Mouse (Mus musculus) thymus, postnatal 10 days (tissue): ENCODE results near the gene Card10.
A peak's percentile ranks its signal among the peaks of the same experiment; 100 is the strongest.

Experiments used
- DNase-seq, 2 experiments: peaks; one replicate each; pipeline ENCODE4 v3.0.0; 2021; ENCODE audit warnings: low spot score in 2 of 2

The Card10 gene

DNA sequence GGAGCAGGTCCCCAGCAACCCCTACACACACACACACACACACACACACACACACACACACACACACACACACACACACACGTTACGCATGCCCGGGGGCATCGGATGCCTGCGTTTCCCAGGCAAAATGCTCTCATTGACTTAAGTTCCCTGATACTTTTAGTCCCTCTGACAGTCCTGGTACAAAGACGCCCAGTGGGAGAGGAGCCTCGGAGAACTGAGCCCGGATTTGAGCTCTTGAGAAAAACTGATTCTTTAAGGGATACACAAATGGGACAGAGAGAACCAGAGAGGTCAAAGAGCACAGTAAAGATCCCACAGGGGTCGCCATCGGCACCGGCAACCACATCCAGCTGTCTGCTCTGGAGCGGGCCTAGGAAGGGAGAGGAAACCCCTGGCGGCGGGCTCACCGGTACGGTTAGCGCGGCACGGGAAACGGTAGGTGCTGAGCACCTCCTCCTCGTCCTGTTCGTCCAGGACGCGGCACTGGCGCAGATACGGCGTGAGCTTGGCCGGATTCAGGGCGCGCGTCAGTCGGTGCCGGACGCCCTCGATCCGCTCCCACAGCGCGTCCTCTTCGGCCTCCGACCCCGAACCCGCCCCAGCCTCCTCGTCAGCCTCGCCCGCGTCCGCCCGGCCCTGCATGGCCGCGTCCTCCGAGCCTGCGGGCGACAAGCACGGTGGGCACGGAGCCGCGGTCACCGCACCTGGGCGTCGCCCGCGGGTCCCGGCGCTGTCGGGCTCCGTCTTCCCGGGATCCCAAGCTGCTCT lies 686 bp downstream of the Card10 start:
- DNase-seq = peak; percentile 13 to 45

DNA sequence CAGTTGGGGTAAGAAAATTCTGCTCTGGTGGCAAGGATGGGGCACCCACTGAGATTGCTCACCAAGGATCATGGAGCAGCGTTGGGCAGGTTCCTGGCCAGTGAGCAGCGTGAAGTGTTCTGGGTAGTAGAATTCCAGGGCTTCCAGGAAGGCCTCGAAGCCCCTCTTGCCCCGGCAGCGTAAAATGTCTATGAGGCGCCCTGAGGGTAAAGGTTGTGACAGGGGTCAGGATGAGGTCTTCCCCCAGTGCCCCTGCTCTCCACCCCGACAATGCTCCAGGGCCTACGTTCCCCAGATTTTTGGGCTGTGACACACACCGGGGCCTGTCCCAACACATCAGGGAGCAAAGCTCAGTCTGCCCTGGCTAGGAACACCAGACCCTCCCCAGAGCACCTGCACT lies 1.3 kb downstream of the Card10 start:
- DNase-seq = no peak

DNA sequence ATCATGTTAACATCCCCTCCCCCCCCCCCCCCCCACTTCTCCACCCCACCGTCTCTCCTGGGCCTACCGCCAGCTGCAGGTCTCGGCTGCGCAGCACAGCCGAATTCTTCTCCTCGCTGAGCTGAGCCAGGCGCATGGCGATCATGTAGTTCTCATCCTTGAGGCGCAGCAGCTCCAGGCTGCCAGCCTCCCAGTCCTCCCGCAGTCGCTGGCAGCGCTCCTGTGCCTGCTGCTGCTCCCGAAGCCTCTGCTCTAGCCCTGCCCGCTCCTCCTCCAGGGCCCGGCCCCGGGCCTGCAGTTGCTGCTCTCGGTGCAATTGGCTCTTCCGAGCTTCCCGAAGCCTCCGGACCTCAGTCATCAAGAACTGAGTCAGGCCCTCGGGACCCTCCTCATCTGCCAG lies 3.8 kb downstream of the Card10 start:
- no peak for DNase-seq

DNA sequence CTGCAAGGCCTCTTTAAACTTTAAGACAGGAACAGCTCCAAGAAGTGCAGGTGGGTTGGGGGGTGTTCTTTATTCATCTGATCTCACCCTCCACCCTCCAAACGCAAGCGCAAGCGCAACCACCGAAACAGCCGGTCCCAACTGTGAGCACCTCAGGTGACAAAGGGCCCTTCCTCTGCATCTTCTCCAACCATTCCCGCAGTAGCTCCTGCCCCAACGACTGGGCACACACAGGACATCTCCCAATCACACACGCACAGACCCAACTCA lies 5.8 kb downstream of the Card10 start:
- peak; percentile 29 to 31 for DNase-seq

DNA sequence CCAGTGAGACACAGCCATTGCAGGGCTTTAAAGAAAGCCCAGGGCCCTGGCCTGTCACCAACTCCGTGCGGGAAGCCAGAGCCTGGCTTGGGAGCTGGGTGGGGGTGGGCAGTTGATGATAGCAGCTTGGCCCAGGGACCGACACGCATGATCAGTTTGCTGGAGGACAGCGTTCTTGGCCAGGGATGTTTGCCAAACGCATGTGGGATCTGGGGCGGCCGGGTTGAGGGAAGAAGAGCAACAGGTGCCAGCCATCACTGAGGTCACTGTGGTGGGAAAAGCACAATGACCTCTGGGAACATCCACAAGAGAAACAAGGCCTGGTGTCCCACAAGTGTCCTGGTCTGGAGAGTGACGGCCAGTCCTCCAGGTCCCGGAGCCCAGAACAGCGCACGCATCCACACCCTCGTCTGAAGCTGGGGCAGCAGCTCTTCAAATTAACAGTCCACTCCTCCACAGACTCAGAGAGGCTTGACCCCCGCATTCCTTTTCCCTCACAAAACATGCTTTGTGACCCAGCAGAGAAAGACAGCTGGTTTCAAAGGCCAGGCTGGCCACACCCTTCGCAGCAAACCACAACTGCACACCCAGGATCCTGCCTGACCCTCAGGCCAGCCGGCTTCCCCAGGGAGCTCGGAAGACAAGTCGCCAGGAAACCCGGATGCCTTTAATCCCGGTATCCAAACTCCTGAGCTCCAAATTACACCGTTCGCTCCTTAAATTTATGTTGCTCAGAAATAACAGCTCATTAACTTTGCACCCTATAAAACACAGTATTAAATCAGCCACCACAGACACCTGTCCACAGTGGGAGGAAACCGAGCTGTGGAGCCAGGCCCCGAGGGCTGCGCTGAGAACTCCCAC lies 6.4 kb downstream of the Card10 start:
- DNase-seq = no peak

DNA sequence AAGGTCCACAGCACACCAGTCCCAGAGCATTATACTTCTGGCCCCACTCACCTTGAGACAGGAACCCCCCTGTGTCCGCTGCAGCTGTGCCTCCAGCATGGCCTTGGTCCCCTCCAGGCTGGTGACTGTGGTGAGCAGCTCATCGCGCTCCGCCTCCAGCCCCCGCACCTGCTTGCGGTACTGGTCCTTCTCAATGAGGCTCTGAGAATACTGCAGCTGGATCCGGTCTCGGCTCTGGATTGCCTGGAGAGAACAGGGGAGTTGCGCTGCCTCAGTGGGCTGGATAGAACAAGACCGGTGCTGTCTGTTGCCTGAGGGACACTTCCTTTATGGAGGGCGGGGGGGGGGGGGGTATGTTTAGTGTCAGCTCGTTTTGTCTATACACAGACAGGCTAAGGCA lies 11.9 kb downstream of the Card10 start:
- no peak for DNase-seq

DNA sequence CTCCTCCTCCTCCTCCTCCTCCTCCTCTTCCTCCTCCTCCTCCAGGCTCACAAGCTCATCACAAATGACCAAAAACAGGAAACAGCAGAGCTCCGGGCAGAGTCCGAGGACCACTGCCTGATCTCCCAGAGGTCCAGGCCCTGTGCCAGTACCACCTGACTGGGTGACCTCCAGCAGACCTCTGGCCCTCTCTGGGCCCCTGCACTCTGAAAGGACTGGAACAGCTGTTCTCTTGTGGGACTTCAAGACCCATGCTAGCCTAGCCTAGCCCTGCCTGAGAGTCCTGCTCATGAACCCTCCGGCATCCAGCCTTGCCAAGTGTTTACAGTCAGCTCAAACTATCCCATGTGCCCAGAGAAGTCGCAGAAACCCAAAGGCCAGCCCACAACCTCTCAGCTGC lies 12.4 kb downstream of the Card10 start:
- DNase-seq = no peak

DNA sequence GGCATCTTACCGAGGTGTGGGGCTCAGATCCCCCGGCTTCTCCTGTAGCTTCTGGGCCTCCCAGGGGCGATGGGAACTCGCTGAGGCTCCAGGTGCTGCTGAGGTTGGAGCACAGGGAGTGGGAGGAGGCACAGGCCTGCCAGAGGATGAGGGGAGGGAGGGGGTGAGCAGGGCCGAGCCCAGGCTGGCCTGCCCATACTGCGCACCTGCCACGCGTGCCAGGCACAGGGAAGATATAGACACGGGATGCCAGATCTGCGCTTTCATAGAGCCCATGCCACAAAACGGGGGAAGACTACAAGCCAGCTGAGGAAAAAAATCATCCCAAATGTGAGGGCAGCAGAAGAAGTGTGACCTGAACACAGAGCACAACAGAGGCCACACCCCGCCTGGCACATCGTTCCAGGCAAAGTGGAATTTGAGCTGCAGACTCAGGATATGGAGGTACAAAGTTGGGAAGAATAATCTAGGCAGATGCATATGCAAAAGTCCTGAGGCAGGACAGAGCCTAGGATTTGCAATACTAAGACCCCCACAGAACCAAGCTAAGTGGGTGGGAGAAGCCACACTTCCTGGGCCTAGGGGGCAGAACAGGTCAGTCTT lies 13.0 kb downstream of the Card10 start:
- DNase-seq = no peak

DNA sequence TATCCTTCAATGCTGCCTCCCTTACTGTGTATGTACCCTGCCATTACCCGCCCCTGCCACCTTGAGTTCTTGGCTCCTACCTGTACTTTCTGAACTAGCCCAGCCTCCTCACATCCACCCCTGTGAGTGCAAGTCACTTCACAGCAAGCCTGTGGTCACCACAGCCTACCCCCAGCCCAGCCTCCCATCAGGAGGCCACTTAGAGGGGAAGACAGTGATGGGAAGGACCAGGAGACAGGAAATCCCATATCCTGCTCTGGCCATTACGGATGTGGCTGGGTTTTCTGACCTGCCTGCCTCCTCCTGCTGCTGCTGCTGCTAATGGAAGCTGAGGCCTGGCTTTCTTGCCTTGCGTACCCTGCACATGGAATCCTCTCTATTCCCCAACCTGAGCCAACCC lies 14.8 kb downstream of the Card10 start:
- DNase-seq = no peak

DNA sequence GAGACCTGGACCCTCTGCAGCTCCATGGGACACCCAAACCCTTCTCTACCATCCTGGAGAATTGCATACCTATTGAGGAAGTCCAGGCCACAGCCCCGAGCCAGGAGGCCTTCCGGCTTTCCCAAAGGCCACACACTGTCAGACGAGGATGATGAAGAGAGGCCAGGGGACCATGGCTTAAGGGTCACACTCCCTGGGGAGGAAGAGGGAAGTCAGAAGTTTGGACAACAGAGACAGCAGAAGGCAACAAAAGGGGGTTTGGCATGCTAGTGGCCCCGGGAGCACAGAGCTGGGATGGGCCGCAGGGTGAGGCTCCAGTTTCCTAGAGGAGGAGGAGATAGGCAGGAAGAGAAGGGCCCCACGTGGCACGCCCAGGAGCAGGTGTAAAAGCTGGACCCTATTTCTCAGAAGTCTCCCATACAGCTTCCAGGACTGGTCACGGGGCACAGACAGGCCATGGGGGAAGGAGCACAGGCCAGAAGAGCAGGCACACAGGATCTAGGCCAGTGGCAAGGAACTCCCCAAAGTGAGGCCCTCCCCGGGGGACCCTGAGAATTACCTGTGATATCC lies 15.5 kb downstream of the Card10 start:
- no peak for DNase-seq

DNA sequence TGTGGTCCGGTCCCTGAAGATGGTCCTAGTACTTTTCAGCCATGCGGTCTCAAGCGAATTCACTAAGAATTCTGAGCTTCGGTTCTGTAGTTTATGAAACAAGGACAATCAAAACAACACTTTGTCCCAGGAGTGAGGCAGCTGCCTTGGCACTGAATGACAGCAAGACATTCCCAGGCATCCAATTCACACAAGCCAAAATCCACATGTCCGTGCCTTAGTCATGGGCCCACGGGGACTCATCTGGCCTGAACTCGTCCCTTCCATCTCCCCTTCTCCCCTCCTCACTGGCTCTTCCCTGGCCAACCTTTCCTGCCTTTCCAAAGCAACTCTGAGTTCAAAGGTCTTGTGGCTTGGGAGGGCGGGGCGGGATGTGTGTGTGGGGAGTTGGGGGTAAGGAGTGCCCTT lies 16.4 kb downstream of the Card10 start:
- no peak for DNase-seq

DNA sequence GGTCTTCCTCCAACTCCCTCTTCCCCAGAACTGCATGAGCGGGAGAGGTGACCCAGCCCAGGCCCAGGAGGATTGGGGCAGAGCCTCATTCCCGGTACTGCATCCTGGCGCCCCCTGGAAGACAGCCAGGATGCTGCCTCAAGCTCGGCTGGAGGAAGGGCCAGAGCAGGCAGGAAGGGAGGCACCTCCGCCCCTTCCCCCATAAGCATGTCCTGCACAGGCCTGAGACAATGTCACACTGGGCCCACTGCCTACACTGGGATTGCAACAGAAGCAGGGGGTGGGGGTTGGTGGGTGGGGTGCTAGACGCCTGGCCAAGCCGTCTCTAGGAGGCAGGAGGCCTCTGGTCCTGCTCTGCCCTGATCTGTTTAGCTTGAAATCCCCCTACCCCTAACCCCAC lies 16.9 kb downstream of the Card10 start:
- DNase-seq = no peak

DNA sequence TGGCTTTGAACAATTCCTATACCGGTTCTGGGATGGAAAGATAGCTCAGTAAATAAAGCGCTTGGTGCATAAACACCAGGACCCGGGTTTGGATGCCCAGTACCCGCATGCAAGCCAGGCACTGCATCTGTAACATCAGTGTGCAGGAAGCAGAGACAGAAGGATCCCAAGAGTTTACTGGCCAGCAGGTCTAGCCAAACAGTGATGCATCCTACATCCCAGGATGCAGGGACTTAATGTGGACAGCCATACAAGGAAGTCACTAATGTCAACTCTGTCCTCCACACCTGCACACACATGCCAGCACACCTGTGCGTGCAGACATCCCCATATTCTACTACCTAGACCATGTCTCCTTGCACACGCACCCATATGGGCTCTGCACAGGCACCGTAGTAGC lies 17.6 kb downstream of the Card10 start:
- DNase-seq = no peak

DNA sequence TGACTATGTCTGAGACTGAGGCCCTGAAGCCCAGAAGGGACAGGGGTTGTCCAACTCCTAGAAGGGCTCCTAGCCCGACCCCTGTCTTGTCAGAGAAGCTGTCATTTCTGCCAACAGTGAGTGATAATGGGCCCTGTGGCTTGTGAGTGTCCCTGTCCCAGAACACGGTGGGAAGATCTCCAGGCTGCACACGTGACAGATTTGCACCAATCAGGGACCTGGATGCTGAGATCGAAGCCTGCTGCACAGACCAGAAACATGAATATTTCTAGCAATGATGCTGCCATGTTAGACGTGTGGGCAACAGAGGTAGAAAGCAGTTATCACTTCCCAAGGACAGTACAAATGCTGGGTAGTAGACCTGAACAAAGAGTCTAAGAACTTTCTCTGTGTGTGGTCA lies 18.3 kb downstream of the Card10 start:
- DNase-seq = no peak

DNA sequence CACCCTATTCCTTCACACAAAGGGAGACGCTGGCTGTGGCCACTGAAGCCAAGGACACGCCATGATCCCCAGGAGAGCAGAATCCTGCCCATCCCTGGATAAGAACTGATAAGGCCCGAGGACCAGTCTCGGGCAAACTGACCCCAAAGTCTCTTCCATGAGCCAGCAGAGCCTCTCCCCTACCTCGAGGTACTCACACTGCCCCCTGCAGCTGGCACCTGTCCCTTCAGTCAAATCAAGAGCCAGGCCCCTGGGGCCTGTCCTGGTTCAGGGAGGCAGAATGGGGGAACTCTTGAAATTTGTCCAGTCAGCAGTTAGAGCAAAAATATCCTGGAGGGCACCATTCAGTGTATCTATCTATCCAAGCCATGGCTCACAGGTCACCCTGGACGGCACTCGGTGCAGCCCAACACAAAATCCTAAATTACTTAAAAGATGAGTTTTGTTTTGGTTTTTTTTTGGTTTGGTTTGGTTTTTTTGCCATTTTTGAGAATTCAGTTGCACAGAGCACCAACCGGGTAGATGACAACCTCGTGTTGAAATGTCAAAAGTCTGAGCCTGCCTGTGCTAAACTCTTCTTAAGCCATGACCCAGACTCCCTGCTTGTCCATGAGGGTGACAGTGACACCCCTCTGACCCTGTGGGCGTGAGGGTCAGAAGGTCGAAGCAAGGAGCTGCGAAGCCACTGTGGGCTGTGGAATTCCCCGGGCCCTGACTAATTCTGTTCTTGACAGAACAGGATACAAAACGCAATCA lies 20.3 kb downstream of the Card10 start:
- DNase-seq = no peak

DNA sequence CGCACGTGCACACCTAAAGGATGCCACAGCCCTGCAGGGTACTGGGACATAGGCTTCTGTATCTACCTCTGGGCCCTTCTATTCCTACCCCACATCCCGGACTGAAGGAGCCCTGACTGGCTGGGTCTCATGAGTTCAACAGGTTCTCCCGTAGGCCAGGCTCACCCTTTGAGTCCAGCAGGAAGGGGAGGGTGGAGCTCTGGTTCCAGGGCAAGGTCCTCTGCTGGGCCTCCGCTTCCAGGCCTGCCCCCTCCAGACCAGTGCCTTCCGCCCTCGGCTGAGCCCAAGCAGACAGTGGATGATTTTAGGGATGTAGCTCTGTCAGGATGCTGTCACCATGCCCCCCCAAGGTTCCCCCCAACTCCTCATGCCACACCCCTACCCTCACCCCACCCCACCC lies 21.9 kb downstream of the Card10 start:
- DNase-seq = no peak

DNA sequence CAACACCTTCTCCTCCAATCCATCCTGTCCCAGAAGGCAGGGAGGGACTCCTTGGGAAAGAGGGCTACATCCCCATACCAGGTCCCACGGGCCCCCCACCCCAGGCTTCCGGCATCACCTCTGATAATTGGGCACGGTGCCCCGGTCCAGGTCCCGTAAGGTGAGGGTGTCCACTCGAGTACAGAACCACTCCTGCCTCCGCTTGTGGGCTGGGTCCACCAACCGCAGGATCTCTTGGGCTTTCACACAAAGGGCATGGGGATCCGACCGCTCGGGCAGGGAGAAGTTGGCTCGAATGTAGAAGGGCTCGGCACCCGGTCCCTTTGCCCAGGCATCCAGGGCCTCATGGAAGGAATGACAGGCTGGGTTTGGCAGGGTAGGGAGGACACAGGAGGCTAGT lies 22.5 kb downstream of the Card10 start:
- DNase-seq = no peak

DNA sequence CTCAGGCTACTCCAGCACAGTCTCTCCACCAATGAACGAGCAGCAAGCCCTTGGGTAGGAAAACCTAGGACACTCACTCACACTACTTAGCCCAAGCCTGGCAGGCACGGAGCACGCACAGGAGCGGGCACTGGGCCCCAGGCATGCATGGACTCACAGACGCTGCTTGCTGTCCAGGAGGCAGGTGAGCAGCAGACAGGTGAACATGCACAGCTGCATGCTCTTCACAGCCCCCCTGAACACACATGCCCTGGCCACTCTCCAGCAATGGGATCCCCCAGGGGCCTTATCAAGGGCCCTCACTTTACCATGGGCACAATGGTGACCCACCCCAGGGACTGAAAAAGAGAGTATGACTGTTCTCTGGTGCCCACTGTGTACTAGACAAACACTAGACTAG lies 23.2 kb downstream of the Card10 start:
- no peak for DNase-seq

DNA sequence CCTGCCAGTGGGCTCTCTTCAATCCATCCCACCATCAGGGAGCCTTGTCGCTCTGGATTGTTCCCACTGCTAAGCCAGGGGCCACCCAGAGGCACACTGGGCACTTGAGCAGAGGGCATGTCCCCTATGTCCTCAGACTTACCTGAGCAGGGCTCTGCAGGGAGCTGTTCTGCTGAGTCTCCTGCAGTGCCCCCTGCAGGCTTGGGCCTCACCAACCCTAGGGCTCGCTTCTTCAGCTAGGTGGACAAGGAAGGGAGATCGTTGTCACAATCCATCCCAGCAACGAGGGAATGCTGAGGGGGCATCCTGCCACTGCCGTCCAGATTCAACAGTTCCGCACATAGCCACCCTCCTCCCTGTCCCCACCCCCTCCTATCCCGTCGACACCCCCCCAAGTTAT lies 23.6 kb downstream of the Card10 start:
- DNase-seq = no peak

DNA sequence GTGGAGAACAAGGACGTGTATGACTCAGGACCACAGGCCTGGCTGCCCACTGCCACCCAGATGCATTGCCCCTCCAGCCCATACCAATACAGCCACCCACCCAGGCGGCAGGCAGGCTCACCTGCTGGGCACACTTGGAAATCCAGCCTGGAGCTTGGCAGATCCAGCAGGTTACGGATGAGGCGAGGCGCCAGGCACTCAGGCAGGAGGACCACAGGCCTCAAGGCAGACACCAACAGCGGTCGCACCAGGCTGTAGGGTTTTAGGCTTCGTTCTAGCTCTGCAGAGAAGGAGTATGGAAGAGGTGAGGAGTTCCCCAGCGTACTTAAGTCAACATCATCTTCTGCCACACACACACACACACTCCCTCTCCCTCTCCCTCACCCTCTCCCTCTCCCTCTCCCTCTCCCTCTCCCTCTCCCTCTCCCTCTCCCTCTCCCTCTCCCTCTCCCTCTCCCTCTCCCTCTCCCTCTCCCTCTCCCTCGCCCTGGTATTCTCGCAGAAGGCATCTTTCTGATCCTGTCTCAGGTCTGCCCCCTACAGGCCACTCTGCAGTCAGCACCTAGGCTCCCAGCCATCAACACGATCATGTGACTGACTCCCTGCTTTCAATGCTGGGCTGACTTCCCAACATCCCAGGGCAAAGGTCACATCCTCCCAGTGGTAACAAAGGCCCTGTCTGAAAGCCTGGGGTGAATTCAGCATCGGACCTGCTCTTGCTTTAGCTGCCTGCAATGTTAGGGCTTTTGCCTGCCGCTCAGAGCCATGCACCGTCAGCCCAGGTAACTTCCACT lies 24.6 kb downstream of the Card10 start:
- DNase-seq = peak; percentile 56 to 84

DNA sequence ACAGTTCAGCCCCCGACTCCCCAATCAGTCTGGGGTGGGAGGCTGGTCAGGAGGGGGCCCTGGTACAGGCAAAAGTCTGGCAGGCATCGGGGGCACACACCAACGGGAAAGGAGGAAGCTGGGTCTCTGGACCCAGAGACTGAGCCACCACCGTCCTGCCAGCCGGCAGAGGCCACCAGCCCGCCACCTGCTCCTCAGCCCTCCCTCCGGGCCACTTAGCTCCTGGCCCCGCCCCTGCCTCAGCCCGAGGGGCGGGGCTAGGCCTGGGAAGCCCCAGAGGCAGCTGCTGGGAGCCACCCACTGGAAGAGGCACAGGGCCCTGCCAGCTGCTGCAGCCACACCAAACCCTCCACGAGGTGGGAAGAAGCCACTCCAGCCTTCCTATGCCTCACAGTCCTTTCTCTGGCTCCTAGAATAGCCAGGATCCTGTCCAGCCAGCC lies 29.5 kb downstream of the Card10 start, which contains the start of gene Mfng:
Gene Mfng (minus strand): TSS at position 186 of the 440 bp plus-strand sequence.
- peak; percentile 84 to 86 for DNase-seq
